Mouse (Mus musculus) urinary bladder, postnatal 36 days (tissue): ENCODE results near the gene Try4.
"Not testable (repeated sequence)": the region's sequence is repeated elsewhere in the genome, so short reads cannot be mapped to it uniquely, and the experiment has no call there.

Source experiments
- DNase-seq, 2 experiments: peaks; one replicate each; pipeline ENCODE4 v3.0.0; 2022; ENCODE audit warnings: low spot score in 2 of 2, mixed read lengths in 1 of 2

Gene Try4

GRCm38 (mm10) chr6:41301969-41302368 is at the start of gene Try4:
TSS of gene Try4 (plus strand) at chr6:41302269.
- DNase-seq: no peak

- not testable (repeated sequence) for DNase-seq
Observed at GRCm38 (mm10) chr6:41253314-41253713, 48.8 kb upstream of the Try4 start.

GRCm38 (mm10) chr6:41256424-41256823 is 45.6 kb upstream of the Try4 start:
- no peak for DNase-seq

- DNase-seq: no peak
Observed at GRCm38 (mm10) chr6:41257432-41257831, 44.6 kb upstream of the Try4 start.

GRCm38 (mm10) chr6:41262796-41263195 is 39.3 kb upstream of the Try4 start:
- DNase-seq: no peak

GRCm38 (mm10) chr6:41266140-41266539 is 35.9 kb upstream of the Try4 start:
- no peak for DNase-seq

- DNase-seq: no peak
Observed at GRCm38 (mm10) chr6:41298255-41298654, 3.8 kb upstream of the Try4 start.

GRCm38 (mm10) chr6:41316741-41317140 is 14.7 kb downstream of the Try4 start, which contains the start of gene Try5:
TSS of gene Try5 (minus strand) at chr6:41316841.
- DNase-seq: not testable (repeated sequence)

GRCm38 (mm10) chr6:41353932-41354331 is 51.9 kb downstream of the Try4 start, which contains the start of gene Try10:
TSS of gene Try10 (plus strand) at chr6:41354105.
- DNase-seq: no peak
